Mouse (Mus musculus) intestine, postnatal 0 days (tissue): ENCODE results near the gene Usp40. TPM values are rescaled to one million over a fixed set of nuclear protein-coding genes. Genes with fewer than 3 reads are reported as not detected.

Experiments
- ATAC-seq: fragments of 200-750 bp; cut with Nextera tagmentation; 2 replicates; pipeline ENCODE4 v1.8.0; 2017; ENCODE audit warnings: mild to moderate bottlenecking, moderate TSS enrichment, moderate library complexity
- H3K27ac ChIP-seq: fragments of 300-500 bp; sonication (generic); 2 replicates; pipeline ENCODE4 v1.5.1; 2014; ENCODE audit warnings: mild to moderate bottlenecking, low read depth, low read length, moderate library complexity
- H3K27me3 ChIP-seq: fragments of 300-500 bp; sonication (generic); replicated peaks from 2 replicates; pipeline ENCODE4 v1.6.1; 2014; ENCODE audit warnings: low read length, mixed read lengths; ENCODE audit not compliant: control insufficient read depth, insufficient read depth
- H3K36me3 ChIP-seq: fragments of 300-500 bp; sonication (generic); 2 replicates; pipeline ENCODE4 v1.6.1; 2014; ENCODE audit warnings: mild to moderate bottlenecking, moderate library complexity; ENCODE audit not compliant: control insufficient read depth, insufficient read depth
- H3K4me1 ChIP-seq: fragments of 300-500 bp; sonication (generic); replicated peaks from 2 replicates; pipeline ENCODE4 v1.6.1; 2014; ENCODE audit warnings: antibody characterized with exemption, low read length, mixed read lengths; ENCODE audit not compliant: control insufficient read depth, insufficient read depth
- H3K4me2 ChIP-seq: fragments of 300-500 bp; sonication (generic); replicated peaks from 2 replicates; pipeline ENCODE4 v1.6.1; 2014; ENCODE audit warnings: low read depth, mild to moderate bottlenecking, moderate library complexity
- H3K4me3 ChIP-seq: fragments of 300-500 bp; sonication (generic); 2 replicates; pipeline ENCODE4 v1.5.1; 2014; ENCODE audit warnings: low read depth, low read length
- H3K9ac ChIP-seq: fragments of 300-500 bp; sonication (generic); 2 replicates; pipeline ENCODE4 v1.6.1; 2014; ENCODE audit warnings: mild to moderate bottlenecking, low read depth, low read length
- H3K9me3 ChIP-seq: fragments of 300-500 bp; sonication (generic); 2 replicates; pipeline ENCODE4 v1.6.1; 2016; ENCODE audit warnings: mixed run types; ENCODE audit not compliant: control insufficient read depth
- CTCF ChIP-seq: sonication (generic); IDR thresholded peaks from 2 replicates; pipeline ENCODE4 v1.5.1; 2016; ENCODE audit warnings: low read depth, mild to moderate bottlenecking, control low read depth, antibody characterized with exemption, moderate library complexity
- WGBS: fragments of 180-500 bp; shearing (Covaris S2); extraction: QIAGEN DNeasy Blood & Tissue Kit; methylation state at CpG from one replicate; pipeline ENCODE4 v1.1.7; 2014; 5-methylcytosine and 5-hydroxymethylcytosine counted together
- polyA plus RNA-seq: library from polyadenylated mRNA; unstranded; fragments of >200 nt; fragmentation: Nextera tagmentation; extraction: Ambion mirVana; gene quantifications from 2 replicates; pipeline ENCODE4 v1.2.1, GENCODE M21; 2015

Usp40 gene
- polyA plus RNA-seq, 1 experiment from 2014 or later, result 12.3 TPM

- H3K27ac ChIP-seq, result no peak overlapping the region
- no peaks in the 10 kb centered on the region for H3K9me3 ChIP-seq
- H3K4me3 ChIP-seq, result no peak overlapping the region
- H3K4me2 ChIP-seq, result no peak overlapping the region
- H3K36me3 ChIP-seq, result peaks cover 47% of the 10 kb centered on the region
- no peaks in the 10 kb centered on the region for H3K4me1 ChIP-seq
- no peaks in the 10 kb centered on the region for H3K27me3 ChIP-seq
- H3K9ac ChIP-seq, result no peak overlapping the region
- 90% methylated on average over 2 of the region's 2 CpGs for WGBS
- no peak for ATAC-seq
- no peak for TF ChIP-seq CTCF
Observed at GRCm38 (mm10) chr1:87992716-87993115, 15.6 kb downstream of the Usp40 start.

- H3K27me3 ChIP-seq, result no peaks in the 10 kb centered on the region
- no peak overlapping the region for H3K4me2 ChIP-seq
- H3K4me1 ChIP-seq, result no peaks in the 10 kb centered on the region
- 80% methylated on average over 4 of the region's 4 CpGs for WGBS
- TF ChIP-seq CTCF, result no peak
- H3K9me3 ChIP-seq, result no peaks in the 10 kb centered on the region
- ATAC-seq, result no peak
- no peak overlapping the region for H3K27ac ChIP-seq
- H3K9ac ChIP-seq, result no peak overlapping the region
- peaks cover 73% of the 10 kb centered on the region for H3K36me3 ChIP-seq
- H3K4me3 ChIP-seq, result no peak overlapping the region
Observed at GRCm38 (mm10) chr1:87982291-87982690, 26.1 kb downstream of the Usp40 start.

GRCm38 (mm10) chr1:87970381-87970780 lies 38.0 kb downstream of the Usp40 start:
- H3K4me3 ChIP-seq, result no peak overlapping the region
- WGBS, result 75% methylated on average over 4 of the region's 4 CpGs
- H3K36me3 ChIP-seq, result peaks cover 62% of the 10 kb centered on the region
- no peaks in the 10 kb centered on the region for H3K9me3 ChIP-seq
- H3K27me3 ChIP-seq, result no peaks in the 10 kb centered on the region
- no peak for ATAC-seq
- H3K4me2 ChIP-seq, result no peak overlapping the region
- no peak overlapping the region for H3K27ac ChIP-seq
- no peak for TF ChIP-seq CTCF
- H3K9ac ChIP-seq, result no peak overlapping the region
- no peaks in the 10 kb centered on the region for H3K4me1 ChIP-seq

- Histone ChIP-seq H3K36me3 (peaks cover 57% of the 10 kb centered on the region), H3K4me3 (no peak overlapping the region), H3K4me1 (no peaks in the 10 kb centered on the region), H3K4me2 (no peak overlapping the region), H3K27me3 (no peaks in the 10 kb centered on the region), H3K27ac (no peak overlapping the region), H3K9me3 (no peaks in the 10 kb centered on the region), H3K9ac (no peak overlapping the region)
- TF ChIP-seq CTCF, result no peak
- ATAC-seq, result no peak
- WGBS, result 68% methylated on average over 2 of the region's 2 CpGs
Observed at GRCm38 (mm10) chr1:87961459-87962167, 46.7 kb downstream of the Usp40 start.

GRCm38 (mm10) chr1:87960752-87961151 lies 47.6 kb downstream of the Usp40 start:
- Histone ChIP-seq H3K27ac (no peak overlapping the region), H3K9me3 (no peaks in the 10 kb centered on the region), H3K4me2 (no peak overlapping the region), H3K4me3 (no peak overlapping the region), H3K9ac (no peak overlapping the region), H3K27me3 (no peaks in the 10 kb centered on the region), H3K4me1 (no peaks in the 10 kb centered on the region), H3K36me3 (peaks cover 59% of the 10 kb centered on the region)
- TF ChIP-seq CTCF, result no peak
- no peak for ATAC-seq
- WGBS, result 97% methylated on average over 4 of the region's 4 CpGs

GRCm38 (mm10) chr1:87959998-87960431 lies 48.3 kb downstream of the Usp40 start:
- no peak overlapping the region for H3K27ac ChIP-seq
- no peak overlapping the region for H3K9ac ChIP-seq
- no peak for ATAC-seq
- no peaks in the 10 kb centered on the region for H3K4me1 ChIP-seq
- H3K4me3 ChIP-seq, result no peak overlapping the region
- no peak overlapping the region for H3K4me2 ChIP-seq
- H3K9me3 ChIP-seq, result no peaks in the 10 kb centered on the region
- TF ChIP-seq CTCF, result no peak
- H3K36me3 ChIP-seq, result peaks cover 58% of the 10 kb centered on the region
- H3K27me3 ChIP-seq, result no peaks in the 10 kb centered on the region
- WGBS, result 55% methylated on average over 4 of the region's 4 CpGs
